Mouse (Mus musculus): ENCODE measurements around the gene Dph7. TPM values are rescaled to one million over a fixed set of nuclear protein-coding genes. Genes with fewer than 3 reads are reported as not detected.

The Dph7 gene
- polyA plus RNA-seq (2015; fragmentation: Nextera tagmentation; extraction: Ambion mirVana), result 38.3 and 41.9 TPM in 2 replicates

- Histone ChIP-seq H3K4me2 (ENCODE audit: low read length) (peak within 1 kb of the TSS; percentile 90), H3K36me3 (ENCODE audit: control insufficient read depth, insufficient read depth, low read length) (peaks cover 22% of the 10 kb centered on the region), H3K4me1 (ENCODE audit: control insufficient read depth, insufficient read depth, low read length) (peaks cover 7% of the 10 kb centered on the region), H3K9ac (ENCODE audit: low read depth, low read length) (peak within 1 kb of the TSS; percentile 82), H3K27me3 (ENCODE audit: control insufficient read depth, insufficient read depth, low read depth, low read length) (no peaks in the 10 kb centered on the region), H3K4me3 (ENCODE audit: low read depth, low read length) (peak within 1 kb of the TSS; percentile 85), H3K27ac (ENCODE audit: low read length) (peak within 1 kb of the TSS; percentile 48), H3K9me3 (replicated peaks; ENCODE audit: control insufficient read depth, low read length, poor library complexity, severe bottlenecking) (no peaks in the 10 kb centered on the region)
- under 1% methylated on average over 28 of the region's 28 CpGs for WGBS
- peak; percentile 96 for ATAC-seq
Measured at GRCm38 (mm10) chr2:24962304-24963000, at the start of gene Dph7. TSS of gene Dph7 (plus strand) at chr2:24962400.

DNA sequence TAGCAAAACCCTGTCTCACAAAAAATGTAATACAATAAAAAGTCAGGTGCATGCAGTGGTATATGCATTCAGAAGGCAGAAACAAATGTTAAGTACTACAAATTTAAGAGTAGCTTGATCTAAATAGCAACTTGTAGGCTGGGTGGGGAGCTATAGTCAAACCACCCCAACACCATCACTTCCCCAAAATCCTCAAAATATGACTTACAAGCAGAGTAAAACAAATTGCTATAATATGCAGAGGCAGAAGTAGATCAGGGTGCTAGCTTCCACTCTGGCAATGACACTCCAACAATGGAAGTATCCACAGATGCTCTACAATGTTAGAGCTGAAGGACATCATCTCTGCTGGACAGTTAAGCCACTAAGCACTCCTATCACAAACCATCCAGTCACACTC, 49.6 kb upstream of the Dph7 start:
- Histone ChIP-seq H3K36me3 (ENCODE audit: control insufficient read depth, insufficient read depth, low read length) (no peaks in the 10 kb centered on the region), H3K4me1 (ENCODE audit: control insufficient read depth, insufficient read depth, low read length) (peaks cover 6% of the 10 kb centered on the region), H3K27ac (ENCODE audit: low read length) (no peak overlapping the region), H3K4me2 (ENCODE audit: low read length) (no peak overlapping the region), H3K27me3 (ENCODE audit: control insufficient read depth, insufficient read depth, low read depth, low read length) (no peaks in the 10 kb centered on the region), H3K9me3 (replicated peaks; ENCODE audit: control insufficient read depth, low read length, poor library complexity, severe bottlenecking) (no peaks in the 10 kb centered on the region), H3K4me3 (ENCODE audit: low read depth, low read length) (no peak overlapping the region), H3K9ac (ENCODE audit: low read depth, low read length) (no peak overlapping the region)
- no peak for ATAC-seq

- Histone ChIP-seq H3K36me3 (ENCODE audit: control insufficient read depth, insufficient read depth, low read length) (no peaks in the 10 kb centered on the region), H3K27ac (ENCODE audit: low read length) (no peak overlapping the region), H3K9ac (ENCODE audit: low read depth, low read length) (no peak overlapping the region), H3K4me1 (ENCODE audit: control insufficient read depth, insufficient read depth, low read length) (peaks cover 13% of the 10 kb centered on the region), H3K4me2 (ENCODE audit: low read length) (no peak overlapping the region), H3K4me3 (ENCODE audit: low read depth, low read length) (no peak overlapping the region), H3K27me3 (ENCODE audit: control insufficient read depth, insufficient read depth, low read depth, low read length) (no peaks in the 10 kb centered on the region), H3K9me3 (replicated peaks; ENCODE audit: control insufficient read depth, low read length, poor library complexity, severe bottlenecking) (no peaks in the 10 kb centered on the region)
- ATAC-seq, result no peak
- 87% methylated on average over 3 of the region's 3 CpGs for WGBS
Measured at GRCm38 (mm10) chr2:24914762-24915161, 47.4 kb upstream of the Dph7 start.

DNA sequence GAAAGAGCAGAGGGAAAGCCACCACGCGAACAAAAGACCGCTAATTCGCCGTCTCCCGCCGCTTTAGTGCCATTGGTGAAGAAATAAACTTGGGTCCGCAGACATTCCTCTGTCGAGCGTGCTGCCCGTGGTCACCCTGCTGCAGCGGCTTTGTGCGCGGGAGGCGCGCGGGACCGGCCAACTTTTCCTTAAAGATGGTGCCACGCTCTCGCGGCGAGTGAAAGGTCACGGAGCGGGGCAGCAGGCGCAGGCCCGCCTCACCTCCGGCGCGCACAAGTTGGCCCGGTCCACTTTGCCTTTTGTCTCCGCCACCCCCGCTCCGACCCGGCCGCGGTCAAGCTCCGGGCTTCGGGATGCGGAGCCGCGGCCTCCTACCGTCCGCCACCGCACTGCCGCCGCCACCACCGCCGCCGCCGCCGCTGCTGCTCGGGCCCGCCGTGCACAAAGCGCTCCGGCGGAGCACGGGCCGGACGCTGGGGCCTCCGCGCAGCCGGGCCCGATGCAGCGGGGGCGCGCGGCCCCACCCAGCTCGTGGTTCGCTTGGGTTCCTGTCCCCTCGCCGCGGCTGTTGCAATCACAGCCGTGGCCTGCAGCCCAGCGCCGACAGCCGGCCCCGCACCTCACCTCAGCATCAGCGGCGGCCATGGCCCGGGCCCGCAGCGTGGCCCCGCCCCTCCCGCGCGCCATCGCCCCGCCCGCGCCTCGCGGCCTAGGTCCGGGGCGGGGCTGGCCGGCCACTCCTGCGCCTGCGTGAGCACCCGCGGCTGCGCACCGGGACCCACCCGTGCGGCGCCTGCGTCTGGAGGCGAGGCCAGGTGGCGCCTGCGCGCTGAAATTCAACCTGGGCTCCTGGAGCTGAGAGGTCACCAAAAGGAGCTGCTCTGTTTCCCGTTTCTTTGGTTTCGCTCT, 43.0 kb upstream of the Dph7 start, which contains the start of gene Ehmt1:
Gene Ehmt1 (minus strand): TSS at position 685 of the 909 bp plus-strand sequence.
- H3K27ac ChIP-seq (ENCODE audit: low read length), result peak within 1 kb of the TSS; percentile 97

DNA sequence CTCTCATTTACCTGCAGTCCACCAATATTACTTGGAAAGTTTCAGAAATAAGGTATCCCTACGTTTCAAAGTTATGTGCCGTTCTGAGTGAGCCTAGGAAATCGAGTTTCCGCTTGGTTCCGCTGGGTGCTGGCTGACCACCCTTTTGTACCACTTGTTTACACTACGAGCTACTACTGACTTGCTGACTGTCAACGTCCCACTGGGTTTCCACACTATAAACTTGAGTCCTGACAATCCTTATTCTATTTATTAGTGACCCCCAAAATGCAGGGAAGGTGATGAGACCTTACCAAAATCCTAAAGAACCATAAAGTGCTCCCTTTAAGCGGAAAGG, 42.4 kb upstream of the Dph7 start:
- Histone ChIP-seq H3K4me2 (ENCODE audit: low read length) (peak overlapping the region; percentile 74), H3K4me3 (ENCODE audit: low read depth, low read length) (peak overlapping the region; percentile 92), H3K9me3 (replicated peaks; ENCODE audit: control insufficient read depth, low read length, poor library complexity, severe bottlenecking) (no peaks in the 10 kb centered on the region), H3K27me3 (ENCODE audit: control insufficient read depth, insufficient read depth, low read depth, low read length) (no peaks in the 10 kb centered on the region), H3K36me3 (ENCODE audit: control insufficient read depth, insufficient read depth, low read length) (no peaks in the 10 kb centered on the region), H3K27ac (ENCODE audit: low read length) (peak overlapping the region; percentile 97), H3K9ac (ENCODE audit: low read depth, low read length) (peak overlapping the region; percentile 61), H3K4me1 (ENCODE audit: control insufficient read depth, insufficient read depth, low read length) (peaks cover 13% of the 10 kb centered on the region)
- WGBS, result 10% methylated on average over 8 of the region's 8 CpGs
- peak; percentile 53 for ATAC-seq

More for the DNA sequence above, 43.0 kb upstream of the Dph7 start, which contains the start of gene Ehmt1:
- Histone ChIP-seq H3K4me1 (ENCODE audit: control insufficient read depth, insufficient read depth, low read length) (peaks cover 13% of the 10 kb centered on the region), H3K4me3 (ENCODE audit: low read depth, low read length) (peak within 1 kb of the TSS; percentile 92), H3K4me2 (ENCODE audit: low read length) (peak within 1 kb of the TSS; percentile 81), H3K27me3 (ENCODE audit: control insufficient read depth, insufficient read depth, low read depth, low read length) (no peaks in the 10 kb centered on the region), H3K9ac (ENCODE audit: low read depth, low read length) (peak within 1 kb of the TSS; percentile 94), H3K36me3 (ENCODE audit: control insufficient read depth, insufficient read depth, low read length) (no peaks in the 10 kb centered on the region), H3K9me3 (replicated peaks; ENCODE audit: control insufficient read depth, low read length, poor library complexity, severe bottlenecking) (no peaks in the 10 kb centered on the region)
- WGBS, result under 1% methylated on average over 100 of the region's 112 CpGs
- ATAC-seq, result peak; percentile 97

DNA sequence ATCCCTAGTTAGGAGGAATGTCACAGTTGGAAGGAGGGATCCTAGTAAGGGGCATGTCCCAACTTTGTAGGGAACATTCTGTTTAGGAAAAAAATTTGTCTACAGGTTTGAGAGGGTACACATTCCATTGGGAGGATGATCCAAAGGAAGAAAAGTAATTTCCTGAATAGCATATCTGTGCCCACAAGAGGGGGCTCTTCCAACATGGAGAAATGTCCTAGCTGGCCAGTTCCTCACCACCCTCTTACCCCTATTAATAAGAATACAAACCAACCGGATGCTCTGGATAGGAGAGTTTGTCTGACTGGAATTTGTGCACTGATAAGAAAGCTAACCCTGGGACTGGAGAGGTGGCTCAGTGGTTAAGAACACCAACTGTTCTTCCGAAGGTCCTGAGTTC, 38.6 kb upstream of the Dph7 start:
- Histone ChIP-seq H3K36me3 (ENCODE audit: control insufficient read depth, insufficient read depth, low read length) (peaks cover 5% of the 10 kb centered on the region; the same call in 1 of the 2 replicates), H3K27me3 (ENCODE audit: control insufficient read depth, insufficient read depth, low read depth, low read length) (no peaks in the 10 kb centered on the region), H3K9me3 (replicated peaks; ENCODE audit: control insufficient read depth, low read length, poor library complexity, severe bottlenecking) (no peaks in the 10 kb centered on the region), H3K27ac (ENCODE audit: low read length) (no peak overlapping the region), H3K4me3 (ENCODE audit: low read depth, low read length) (no peak overlapping the region), H3K4me1 (ENCODE audit: control insufficient read depth, insufficient read depth, low read length) (no peaks in the 10 kb centered on the region), H3K4me2 (ENCODE audit: low read length) (no peak overlapping the region), H3K9ac (ENCODE audit: low read depth, low read length) (no peak overlapping the region)
- ATAC-seq, result no peak
- WGBS, result 61% methylated on average over 2 of the region's 2 CpGs

DNA sequence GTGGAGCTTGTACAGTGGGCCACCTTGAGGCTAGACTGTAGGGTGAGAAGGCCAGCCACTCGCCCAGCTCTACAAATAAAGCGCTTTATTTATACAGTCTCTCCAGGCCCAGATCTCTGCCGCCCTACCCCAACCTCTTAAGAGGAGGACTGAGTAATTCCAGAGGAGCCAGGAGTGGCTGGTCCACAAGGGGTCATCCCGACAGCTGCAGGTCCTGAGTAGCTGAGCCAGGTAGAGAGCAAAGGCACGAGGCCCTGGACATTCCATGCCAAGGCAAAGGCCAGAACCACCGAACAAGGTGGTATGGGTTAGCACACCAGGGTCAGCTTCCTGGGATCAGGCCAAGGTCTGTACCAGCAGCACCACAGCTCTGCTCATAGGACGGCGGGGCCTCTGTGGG, 36.9 kb upstream of the Dph7 start:
- no peaks in the 10 kb centered on the region for H3K27me3 ChIP-seq (ENCODE audit: control insufficient read depth, insufficient read depth, low read depth, low read length)
- H3K4me1 ChIP-seq (ENCODE audit: control insufficient read depth, insufficient read depth, low read length), result no peaks in the 10 kb centered on the region
- H3K9me3 ChIP-seq (replicated peaks; ENCODE audit: control insufficient read depth, low read length, poor library complexity, severe bottlenecking), result no peaks in the 10 kb centered on the region
- H3K4me2 ChIP-seq (ENCODE audit: low read length), result no peak overlapping the region
- peaks cover 5% of the 10 kb centered on the region; the same call in 1 of the 2 replicates for H3K36me3 ChIP-seq (ENCODE audit: control insufficient read depth, insufficient read depth, low read length)
- H3K27ac ChIP-seq (ENCODE audit: low read length), result no peak overlapping the region
- no peak for ATAC-seq
- no peak overlapping the region for H3K4me3 ChIP-seq (ENCODE audit: low read depth, low read length)
- 84% methylated on average over 8 of the region's 8 CpGs for WGBS
- H3K9ac ChIP-seq (ENCODE audit: low read depth, low read length), result no peak overlapping the region

DNA sequence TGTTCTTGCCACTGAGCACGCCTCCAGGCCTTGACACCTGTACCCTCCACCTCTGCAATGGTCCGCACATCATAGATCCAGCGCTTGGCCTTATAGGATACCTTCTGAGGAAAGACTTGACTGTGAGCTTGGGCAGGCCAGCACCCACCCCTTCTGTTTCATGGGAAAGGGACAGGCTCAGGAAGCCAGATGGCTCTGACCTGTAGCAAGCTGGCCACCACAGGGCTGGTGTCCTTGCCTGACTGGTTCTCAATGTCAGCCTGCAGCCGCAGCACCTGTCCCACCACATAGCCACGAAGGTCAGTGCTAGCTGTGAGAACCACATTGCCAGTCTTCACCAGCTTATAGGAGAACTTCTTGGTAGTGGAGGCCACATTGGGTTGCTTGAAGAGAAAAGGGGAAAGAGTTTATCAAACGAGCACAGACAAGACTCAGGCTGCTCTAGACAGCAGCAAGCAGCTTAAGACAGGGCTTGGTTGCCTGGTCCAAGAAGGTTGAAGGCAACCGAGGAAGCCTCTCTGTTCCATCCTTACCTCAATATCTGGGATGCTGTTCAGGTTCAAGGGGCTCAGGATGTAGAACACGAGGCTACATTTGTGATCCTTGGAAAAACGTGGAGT, 35.7 kb upstream of the Dph7 start:
- Histone ChIP-seq H3K36me3 (ENCODE audit: control insufficient read depth, insufficient read depth, low read length) (peaks cover 5% of the 10 kb centered on the region; the same call in 1 of the 2 replicates), H3K9me3 (replicated peaks; ENCODE audit: control insufficient read depth, low read length, poor library complexity, severe bottlenecking) (no peaks in the 10 kb centered on the region), H3K9ac (ENCODE audit: low read depth, low read length) (no peak overlapping the region), H3K27ac (ENCODE audit: low read length) (no peak overlapping the region), H3K27me3 (ENCODE audit: control insufficient read depth, insufficient read depth, low read depth, low read length) (no peaks in the 10 kb centered on the region), H3K4me2 (ENCODE audit: low read length) (no peak overlapping the region), H3K4me1 (ENCODE audit: control insufficient read depth, insufficient read depth, low read length) (no peaks in the 10 kb centered on the region), H3K4me3 (ENCODE audit: low read depth, low read length) (no peak overlapping the region)
- ATAC-seq, result no peak
- 88% methylated on average over 9 of the region's 9 CpGs for WGBS

Measured in midbrain, embryonic 16.5 days (tissue).